In genomic region chr1:38888803-38889202, GRCm38 (mm10) we compare ENCODE assay signal across 19 mouse cellular contexts. TPM values are rescaled to one million over a fixed set of nuclear protein-coding genes. Genes with fewer than 3 reads are reported as not detected.
"Had no signal": no experiment of that assay in that cellular context is flagged by ENCODE, and none has a peak within 500 bp of the region (broad histone marks: within the 10 kb centered on the region; RNA-seq: fewer than 3 reads in every experiment).

No protein-coding gene starts in this region.

- H3K4me3 ChIP-seq: lung, embryonic 15.5 days; megakaryocyte, embryonic 14.5 days; midbrain, embryonic 13.5 days; midbrain, embryonic 15.5 days; neural tube, embryonic 12.5 days; stomach, embryonic 15.5 days had no signal

- H3K27ac ChIP-seq: lung, embryonic 15.5 days; macrophage; midbrain, embryonic 13.5 days; midbrain, embryonic 15.5 days; neural tube, embryonic 12.5 days; stomach, embryonic 15.5 days; stomach, postnatal 0 days had no signal

- H3K27me3 ChIP-seq: lung, embryonic 15.5 days; midbrain, embryonic 13.5 days; midbrain, embryonic 15.5 days; neural tube, embryonic 12.5 days; stomach, embryonic 15.5 days had no signal

- H3K4me2 ChIP-seq: lung, embryonic 15.5 days; midbrain, embryonic 11.5 days; midbrain, embryonic 13.5 days; midbrain, embryonic 15.5 days; neural tube, embryonic 12.5 days; stomach, embryonic 15.5 days had no signal

- ATAC-seq: liver, postnatal 0 days; lung, postnatal 0 days; midbrain, embryonic 13.5 days; midbrain, embryonic 15.5 days had no signal

- DNase-seq: liver, postnatal 0 days; lung, adult 2 months; lung, postnatal 14 days; lung, postnatal 36 days; right cerebral cortex, postnatal 14 days; thymus, adult 2 months; thymus, postnatal 25 days had no signal

- H3K9me3 ChIP-seq: lung, embryonic 15.5 days; megakaryocyte, embryonic 14.5 days; midbrain, embryonic 13.5 days; midbrain, embryonic 15.5 days; neural tube, embryonic 12.5 days; stomach, embryonic 15.5 days had no signal

- H3K36me3 ChIP-seq: lung, embryonic 15.5 days; stomach, embryonic 15.5 days had no signal

- H3K4me1 ChIP-seq: lung, embryonic 15.5 days; megakaryocyte, embryonic 14.5 days; stomach, embryonic 15.5 days had no signal

- H3K9ac ChIP-seq: liver, postnatal 0 days; lung, embryonic 15.5 days; midbrain, embryonic 13.5 days; midbrain, embryonic 15.5 days; neural tube, embryonic 12.5 days; stomach, embryonic 15.5 days had no signal

RNA-seq across cellular contexts. Expression of gene Nms, which starts 50.1 kb away (rescaled TPM):
- polyA plus RNA-seq: liver, postnatal 0 days; lung, adult 2 months; lung, embryonic 15.5 days; lung, postnatal 0 days; macrophage; midbrain, embryonic 15.5 days; spleen, adult 2 months; stomach, embryonic 15.5 days; stomach, postnatal 0 days; testis, adult 2 months had no signal

RNA-seq across cellular contexts. Expression of gene Lonrf2, which starts 52.3 kb away (rescaled TPM):
- polyA plus RNA-seq: macrophage had no signal
